Mouse (Mus musculus) brain, embryonic 14.5 days (tissue): ENCODE data around the gene Opcml.

Source experiments
- CTCF ChIP-seq: fragments of 200-500 bp; IDR thresholded peaks from 2 replicates; pipeline ENCODE4 v1.5.1; 2012; ENCODE audit warnings: inconsistent platforms, mild to moderate bottlenecking, moderate library complexity, borderline replicate concordance; ENCODE audit not compliant: insufficient read depth, insufficient read length; ENCODE audit errors: extremely low read depth
- POLR2A ChIP-seq: fragments of 200-500 bp; IDR thresholded peaks from 2 replicates; pipeline ENCODE4 v1.6.1; 2012; ENCODE audit warnings: mild to moderate bottlenecking, inconsistent platforms, borderline replicate concordance; ENCODE audit not compliant: poor library complexity, insufficient read depth, insufficient read length, severe bottlenecking; ENCODE audit errors: extremely low read depth

- no peak for TF ChIP-seq CTCF
- TF ChIP-seq POLR2A = no peak
Measured at GRCm38 (mm10) chr9:28336511-28337208, 546.1 kb downstream of the Opcml start.
